Mouse (Mus musculus) ES-Bruce4 (cell line): ENCODE data around the gene Vpreb3.

Experiments
- EP300 ChIP-seq: IDR thresholded peaks from 2 replicates; pipeline ENCODE4 v1.6.1; 2011; ENCODE audit warnings: low read depth, low read length; ENCODE audit not compliant: insufficient read depth
- POLR2A ChIP-seq: IDR thresholded peaks from one replicate; pipeline ENCODE4 v1.8.1; 2011; ENCODE audit warnings: low read length; ENCODE audit not compliant: insufficient read depth

DNA sequence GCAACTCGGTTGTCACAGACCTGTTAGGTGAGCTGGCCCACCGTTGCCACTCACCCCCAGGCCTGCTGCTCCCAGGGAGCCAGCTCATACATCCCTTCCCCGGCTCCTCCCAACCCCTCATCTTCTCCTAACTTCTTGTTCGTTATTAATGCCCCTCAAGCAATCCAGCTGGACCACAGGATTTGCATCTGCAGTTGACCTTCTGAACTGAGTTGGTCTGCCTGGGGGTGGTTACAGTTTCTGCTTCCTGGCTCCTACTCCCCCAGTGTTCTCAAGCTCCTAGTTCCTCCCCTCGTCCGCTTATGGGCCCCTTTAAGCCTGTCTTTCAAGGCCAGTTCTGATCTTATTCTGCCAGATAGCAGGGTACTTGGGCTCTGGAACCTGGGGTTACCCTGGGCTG, 48.3 kb upstream of the Vpreb3 start:
- no peak for TF ChIP-seq EP300
- no peak for TF ChIP-seq POLR2A
